8 mouse cellular contexts compared by ENCODE assay signal in the genomic region with DNA sequence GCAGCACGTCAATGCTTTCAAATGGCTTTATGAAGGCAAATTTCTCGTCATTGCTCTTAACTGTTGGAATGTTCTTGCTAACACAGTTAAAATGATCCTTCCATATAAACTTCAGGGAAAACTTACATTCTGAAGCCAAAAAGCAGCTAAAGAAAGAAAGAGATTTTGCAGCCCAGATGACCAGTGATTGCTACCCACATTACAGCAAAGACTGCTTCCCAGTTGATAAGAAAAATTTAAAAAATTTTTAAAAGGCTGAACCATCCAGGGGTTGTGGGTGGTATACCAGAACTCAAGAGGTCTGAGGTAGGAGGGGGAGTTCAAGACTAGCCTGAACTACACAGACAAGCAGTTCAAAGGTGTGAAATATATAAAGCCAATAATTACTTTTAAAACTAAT. TPM values are rescaled to one million over a fixed set of nuclear protein-coding genes. Genes with fewer than 3 reads are reported as not detected.
DNase-seq lines count a peak whose midpoint lies in the region; ATAC-seq and TF ChIP-seq lines count a peak whose summit lies in the region.

No protein-coding gene starts in this region.

- no peaks in the 10 kb centered on the region for H3K36me3 ChIP-seq in kidney, embryonic 14.5 days (ENCODE audit: control insufficient read depth, insufficient read depth, low read length)
- H3K36me3 ChIP-seq in hindbrain, postnatal 0 days (ENCODE audit: insufficient read depth, low read length) = no peaks in the 10 kb centered on the region
- H3K36me3 ChIP-seq in midbrain, embryonic 16.5 days (ENCODE audit: control insufficient read depth, insufficient read depth, low read length) = no peaks in the 10 kb centered on the region

- no peaks in the 10 kb centered on the region for H3K9me3 ChIP-seq in kidney, embryonic 14.5 days (ENCODE audit: control insufficient read depth, low read length)
- H3K9me3 ChIP-seq in hindbrain, postnatal 0 days (ENCODE audit: low read length) = no peaks in the 10 kb centered on the region
- no peaks in the 10 kb centered on the region for H3K9me3 ChIP-seq in midbrain, embryonic 16.5 days (replicated peaks; ENCODE audit: control insufficient read depth, low read length, poor library complexity, severe bottlenecking)

- peak overlapping the region; percentile 92; the same call in 1 of the 2 replicates for H3K4me3 ChIP-seq in kidney, embryonic 14.5 days (ENCODE audit: low read length)
- H3K4me3 ChIP-seq in brown adipose tissue, adult 24 weeks (ENCODE audit: insufficient read depth, low read depth, low read length) = peak overlapping the region; percentile 58; the same call in 1 of the 2 replicates
- H3K4me3 ChIP-seq in hindbrain, postnatal 0 days (ENCODE audit: low read length) = no peak overlapping the region; the same call in 1 of the 2 replicates
- peak overlapping the region; percentile 71 for H3K4me3 ChIP-seq in midbrain, embryonic 16.5 days (ENCODE audit: low read depth, low read length)

- H3K27me3 ChIP-seq in kidney, embryonic 14.5 days (ENCODE audit: control insufficient read depth, insufficient read depth, low read length) = no peaks in the 10 kb centered on the region
- no peaks in the 10 kb centered on the region for H3K27me3 ChIP-seq in hindbrain, postnatal 0 days (ENCODE audit: insufficient read depth, low read length)
- H3K27me3 ChIP-seq in midbrain, embryonic 16.5 days (ENCODE audit: control insufficient read depth, insufficient read depth, low read depth, low read length) = no peaks in the 10 kb centered on the region

- H3K9ac ChIP-seq in kidney, embryonic 14.5 days (ENCODE audit: low read depth, low read length) = no peak overlapping the region
- H3K9ac ChIP-seq in hindbrain, postnatal 0 days (replicated peaks; ENCODE audit: low read length) = no peak overlapping the region
- H3K9ac ChIP-seq in midbrain, embryonic 16.5 days (ENCODE audit: low read depth, low read length) = no peak overlapping the region

- no peak for TF ChIP-seq CTCF in hindbrain, postnatal 0 days (IDR thresholded peaks at IDR 0.05; ENCODE audit: low read depth)

- no peak for ATAC-seq in kidney, embryonic 14.5 days (ENCODE audit: low FRiP score, low TSS enrichment)
- ATAC-seq in hindbrain, postnatal 0 days = no peak
- ATAC-seq in midbrain, embryonic 16.5 days = no peak

- 26% methylated on average over 2 of the region's 2 CpGs for WGBS in kidney, embryonic 14.5 days
- WGBS in hindbrain, postnatal 0 days = 25% methylated on average over 2 of the region's 2 CpGs
- WGBS in midbrain, embryonic 16.5 days = 36% methylated on average over 2 of the region's 2 CpGs

- DNase-seq in kidney, postnatal 36 days = no peak
- DNase-seq in hindbrain, postnatal 0 days (ENCODE audit: low spot score) = no peak
- DNase-seq in adrenal gland, postnatal 36 days = no peak
- no peak for DNase-seq in thymus, postnatal 25 days
- DNase-seq in adrenal gland, postnatal 10 days = no peak

- H3K4me2 ChIP-seq in kidney, embryonic 14.5 days (replicated peaks; ENCODE audit: low read depth, low read length) = peak overlapping the region; percentile 48
- peak overlapping the region; percentile 65; the same call in 1 of the 2 replicates for H3K4me2 ChIP-seq in hindbrain, postnatal 0 days (ENCODE audit: low read depth, low read length)
- H3K4me2 ChIP-seq in midbrain, embryonic 16.5 days (ENCODE audit: low read length) = peak overlapping the region; percentile 71

- H3K27ac ChIP-seq in kidney, embryonic 14.5 days (ENCODE audit: low read depth, low read length) = peak overlapping the region; percentile 32; the same call in 1 of the 2 replicates
- peak overlapping the region; percentile 82 for H3K27ac ChIP-seq in brown adipose tissue, adult 24 weeks (replicated peaks; ENCODE audit: low read depth, low read length)
- H3K27ac ChIP-seq in hindbrain, postnatal 0 days = no peak overlapping the region
- no peak overlapping the region for H3K27ac ChIP-seq in midbrain, embryonic 16.5 days (ENCODE audit: low read length)

- peaks cover 20% of the 10 kb centered on the region for H3K4me1 ChIP-seq in kidney, embryonic 14.5 days (ENCODE audit: control insufficient read depth, insufficient read depth, low read length)
- peaks cover 10% of the 10 kb centered on the region for H3K4me1 ChIP-seq in brown adipose tissue, adult 24 weeks (ENCODE audit: control insufficient read depth, insufficient read depth, insufficient read length, low read length)
- H3K4me1 ChIP-seq in hindbrain, postnatal 0 days (ENCODE audit: insufficient read depth, low read length) = peaks cover 8% of the 10 kb centered on the region; the same call in 1 of the 2 replicates
- peaks cover 22% of the 10 kb centered on the region for H3K4me1 ChIP-seq in midbrain, embryonic 16.5 days (ENCODE audit: control insufficient read depth, insufficient read depth, low read length)

RNA-seq across cellular contexts. Expression of a gene that starts 1.1 kb away (rescaled TPM):
- 43.8 and 72.3 TPM in 2 replicates for polyA plus RNA-seq in kidney, embryonic 14.5 days (2014; fragmentation: Nextera tagmentation; extraction: Ambion mirVana)
- polyA plus RNA-seq in brown adipose tissue, adult 24 weeks (2012; ENCODE audit: insufficient read depth, insufficient read length, missing spikeins) = 36.0 and 59.3 TPM in 2 replicates
- total RNA-seq in hindbrain, postnatal 0 days (2014; rRNA removed) = 29.4 and 33.6 TPM in 2 replicates
- polyA plus RNA-seq in hindbrain, postnatal 0 days (2015; fragmentation: Nextera tagmentation; extraction: Ambion mirVana) = 8.4 and 9.1 TPM in 2 replicates
- 9.5 and 11.2 TPM in 2 replicates for polyA plus RNA-seq in midbrain, embryonic 16.5 days (2015; fragmentation: Nextera tagmentation; extraction: Ambion mirVana)
- total RNA-seq in adrenal gland, postnatal 36 days (2021) = 100 to 1,000 TPM; 309 to 387 TPM
- total RNA-seq in adrenal gland, postnatal 10 days (2021) = 100 to 1,000 TPM; 222 to 260 TPM

Comparison
In these comparisons a context has a peak if more than half of its experiments do, and no peak if none do; other contexts are left out.
1. H3K27ac ChIP-seq: peak in kidney, embryonic 14.5 days (single experiment) and brown adipose tissue, adult 24 weeks (single experiment); none in hindbrain, postnatal 0 days (single experiment) and midbrain, embryonic 16.5 days (single experiment).
2. Peak in every context shown above with its lines, with median percentiles within 50 percentile points of each other: H3K4me2 ChIP-seq.